Mouse (Mus musculus): Measurements from ENCODE around the gene Gstp2. TPM values are rescaled to one million over a fixed set of nuclear protein-coding genes. Genes with fewer than 3 reads are reported as not detected.

The Gstp2 gene
- polyA plus RNA-seq, 1 experiment from 2014 or later = 151 TPM

DNA sequence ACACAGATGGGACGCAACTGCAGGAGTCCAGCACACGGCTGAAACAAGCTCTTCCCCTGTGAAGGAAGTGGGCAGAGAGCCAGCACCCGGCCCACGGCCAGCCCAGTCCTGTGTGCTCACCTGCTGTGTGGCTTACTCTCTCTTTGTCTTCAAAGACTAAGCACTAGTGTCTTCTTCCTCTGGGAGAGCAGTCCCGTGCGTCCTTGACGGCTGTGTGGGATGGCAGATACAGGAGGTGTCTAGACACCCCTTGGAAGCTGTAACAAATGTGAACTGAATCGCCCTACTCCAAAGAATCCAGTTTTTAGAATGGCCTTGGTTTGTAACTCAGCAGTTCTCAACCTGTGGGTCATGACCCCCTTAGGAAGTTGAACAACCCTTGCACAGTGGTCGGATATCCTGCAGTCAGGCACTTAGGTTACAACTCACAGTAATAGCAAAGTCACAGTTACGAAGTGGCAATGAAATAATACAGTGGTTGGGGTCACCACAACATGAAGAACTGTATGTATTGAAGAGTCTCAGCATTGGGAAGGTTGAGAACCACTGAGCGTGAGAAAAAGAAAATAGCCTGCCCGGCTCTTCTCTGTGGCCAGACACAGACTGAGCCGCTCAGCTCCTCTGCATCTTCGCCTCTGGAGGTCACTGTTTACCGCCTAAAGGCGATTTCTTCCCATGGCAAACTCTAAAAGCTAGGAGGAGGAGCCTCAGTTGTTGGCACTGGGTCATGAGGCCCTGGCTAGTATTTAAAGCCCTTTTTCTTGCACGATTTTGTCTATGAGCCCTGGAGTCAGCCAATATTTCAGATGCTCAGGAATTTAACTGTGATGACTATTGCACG lies 26.9 kb downstream of the Gstp2 start:
- Histone ChIP-seq H3K4me2 (replicated peaks; ENCODE audit: low read depth) (no peak overlapping the region), H3K4me1 (replicated peaks; ENCODE audit: control insufficient read depth, insufficient read depth, low read length) (no peaks in the 10 kb centered on the region), H3K9ac (ENCODE audit: low read depth, low read length) (no peak overlapping the region), H3K9me3 (ENCODE audit: control insufficient read depth) (no peaks in the 10 kb centered on the region), H3K27ac (ENCODE audit: low read depth, low read length) (no peak overlapping the region), H3K36me3 (ENCODE audit: control insufficient read depth, insufficient read depth) (no peaks in the 10 kb centered on the region), H3K27me3 (replicated peaks; ENCODE audit: control insufficient read depth, insufficient read depth, low read length) (no peaks in the 10 kb centered on the region), H3K4me3 (ENCODE audit: low read depth, low read length) (no peak overlapping the region)
- ATAC-seq = peak; percentile 82
- WGBS = 27% methylated on average over 18 of the region's 18 CpGs
- peak; percentile 90 for TF ChIP-seq CTCF (IDR thresholded peaks at IDR 0.05; ENCODE audit: low read depth)

DNA sequence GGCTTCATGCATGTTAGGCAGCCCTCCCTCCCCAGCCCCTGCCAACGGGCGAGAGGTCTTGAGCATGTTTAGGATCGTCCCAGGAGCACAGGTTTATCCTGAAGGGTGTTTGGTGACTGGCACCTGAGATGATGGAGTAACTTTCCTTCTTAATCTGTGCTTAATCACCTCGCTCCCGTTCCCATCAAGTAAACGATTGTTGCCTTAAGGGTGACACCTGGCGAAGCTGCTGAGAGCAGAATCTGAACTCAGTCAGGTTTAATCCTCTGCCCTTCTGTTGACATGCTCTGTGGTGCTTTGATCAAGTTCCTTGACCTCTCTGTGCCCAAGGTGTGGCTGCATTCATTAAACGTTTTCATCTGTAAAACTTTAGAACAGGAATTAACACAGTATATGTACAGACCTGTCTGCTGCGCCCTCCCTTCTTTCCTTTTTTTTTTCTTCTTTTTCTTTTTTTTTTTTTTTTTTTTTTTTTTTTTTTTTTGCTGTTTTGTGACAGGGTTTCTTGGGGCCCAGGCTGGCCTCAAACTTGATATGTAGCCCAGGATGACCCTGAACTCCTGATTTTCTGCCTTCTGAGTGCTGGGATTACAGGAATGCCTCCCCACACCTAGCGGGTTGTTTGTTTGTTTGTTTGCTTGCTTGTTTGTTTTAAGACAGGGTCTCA lies 27.8 kb downstream of the Gstp2 start:
- no peaks in the 10 kb centered on the region for H3K27me3 ChIP-seq (replicated peaks; ENCODE audit: control insufficient read depth, insufficient read depth, low read length)
- no peaks in the 10 kb centered on the region for H3K9me3 ChIP-seq (ENCODE audit: control insufficient read depth)
- WGBS = 62% methylated on average over 10 of the region's 10 CpGs
- no peak overlapping the region for H3K4me2 ChIP-seq (replicated peaks; ENCODE audit: low read depth)
- H3K27ac ChIP-seq (ENCODE audit: low read depth, low read length) = no peak overlapping the region
- H3K4me1 ChIP-seq (replicated peaks; ENCODE audit: control insufficient read depth, insufficient read depth, low read length) = no peaks in the 10 kb centered on the region
- ATAC-seq = no peak
- TF ChIP-seq CTCF (IDR thresholded peaks at IDR 0.05; ENCODE audit: low read depth) = no peak
- H3K36me3 ChIP-seq (ENCODE audit: control insufficient read depth, insufficient read depth) = no peaks in the 10 kb centered on the region
- H3K9ac ChIP-seq (ENCODE audit: low read depth, low read length) = no peak overlapping the region
- no peak overlapping the region for H3K4me3 ChIP-seq (ENCODE audit: low read depth, low read length)

DNA sequence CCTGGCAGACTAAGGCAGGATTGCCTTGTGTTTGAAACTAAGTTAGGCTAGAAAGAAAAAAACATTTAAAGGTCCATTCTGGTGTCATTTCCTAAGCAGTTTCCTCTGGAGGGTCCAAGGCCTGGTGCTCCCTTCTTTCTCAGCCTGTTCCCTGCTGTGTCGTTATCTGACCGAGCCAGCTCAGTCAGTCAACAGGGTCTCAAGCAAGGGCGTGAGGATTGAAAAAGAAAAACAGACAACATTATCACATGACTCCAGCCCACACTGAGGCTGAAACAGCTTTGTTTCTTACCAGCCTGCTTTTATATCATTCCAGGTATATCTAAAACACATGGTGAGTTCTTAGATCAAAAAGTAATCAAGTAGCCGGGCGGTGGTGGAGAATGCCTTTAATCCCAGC lies 30.2 kb downstream of the Gstp2 start:
- no peak overlapping the region for H3K4me3 ChIP-seq (ENCODE audit: low read depth, low read length)
- H3K27ac ChIP-seq (ENCODE audit: low read depth, low read length) = no peak overlapping the region
- no peak for TF ChIP-seq CTCF (IDR thresholded peaks at IDR 0.05; ENCODE audit: low read depth)
- no peaks in the 10 kb centered on the region for H3K9me3 ChIP-seq (ENCODE audit: control insufficient read depth)
- no peaks in the 10 kb centered on the region for H3K36me3 ChIP-seq (ENCODE audit: control insufficient read depth, insufficient read depth)
- no peak for ATAC-seq
- H3K9ac ChIP-seq (ENCODE audit: low read depth, low read length) = no peak overlapping the region
- H3K27me3 ChIP-seq (replicated peaks; ENCODE audit: control insufficient read depth, insufficient read depth, low read length) = no peaks in the 10 kb centered on the region
- WGBS = 69% methylated on average over 5 of the region's 5 CpGs
- no peaks in the 10 kb centered on the region for H3K4me1 ChIP-seq (replicated peaks; ENCODE audit: control insufficient read depth, insufficient read depth, low read length)
- H3K4me2 ChIP-seq (replicated peaks; ENCODE audit: low read depth) = no peak overlapping the region

DNA sequence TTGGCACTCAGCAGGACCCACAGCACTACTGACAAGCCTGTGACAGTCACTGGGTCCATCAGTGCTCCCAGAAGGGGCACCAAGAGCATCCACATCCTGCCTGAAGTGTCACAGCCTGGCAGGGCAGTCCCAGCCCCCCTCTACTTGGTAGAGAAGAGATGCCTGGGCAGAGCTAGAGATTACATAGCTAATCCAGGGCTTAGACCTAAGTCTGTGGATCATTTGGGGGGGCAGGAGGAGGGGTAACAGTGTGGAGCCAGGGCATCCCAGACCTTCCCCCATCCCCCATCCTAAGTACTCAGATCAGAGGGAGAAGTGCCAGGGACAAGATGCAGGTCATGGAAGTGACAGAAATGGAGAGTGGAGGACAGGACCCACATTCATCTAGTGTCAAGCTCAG lies 31.0 kb downstream of the Gstp2 start:
- Histone ChIP-seq H3K9ac (ENCODE audit: low read depth, low read length) (no peak overlapping the region), H3K9me3 (ENCODE audit: control insufficient read depth) (no peaks in the 10 kb centered on the region), H3K27ac (ENCODE audit: low read depth, low read length) (no peak overlapping the region), H3K4me3 (ENCODE audit: low read depth, low read length) (no peak overlapping the region), H3K27me3 (replicated peaks; ENCODE audit: control insufficient read depth, insufficient read depth, low read length) (no peaks in the 10 kb centered on the region), H3K4me2 (replicated peaks; ENCODE audit: low read depth) (no peak overlapping the region), H3K4me1 (replicated peaks; ENCODE audit: control insufficient read depth, insufficient read depth, low read length) (no peaks in the 10 kb centered on the region), H3K36me3 (ENCODE audit: control insufficient read depth, insufficient read depth) (peaks cover 7% of the 10 kb centered on the region)
- no peak for ATAC-seq
- TF ChIP-seq CTCF (IDR thresholded peaks at IDR 0.05; ENCODE audit: low read depth) = no peak

GRCm38 (mm10) chr19:4013066-4013465 lies 32.8 kb downstream of the Gstp2 start:
- Histone ChIP-seq H3K4me3 (ENCODE audit: low read depth, low read length) (peak overlapping the region; percentile 85; the same call in 1 of the 2 replicates), H3K27me3 (replicated peaks; ENCODE audit: control insufficient read depth, insufficient read depth, low read length) (no peaks in the 10 kb centered on the region), H3K27ac (ENCODE audit: low read depth, low read length) (no peak overlapping the region), H3K36me3 (ENCODE audit: control insufficient read depth, insufficient read depth) (peaks cover 24% of the 10 kb centered on the region), H3K9me3 (ENCODE audit: control insufficient read depth) (no peaks in the 10 kb centered on the region), H3K4me2 (replicated peaks; ENCODE audit: low read depth) (peak overlapping the region; percentile 72), H3K4me1 (replicated peaks; ENCODE audit: control insufficient read depth, insufficient read depth, low read length) (no peaks in the 10 kb centered on the region), H3K9ac (ENCODE audit: low read depth, low read length) (no peak overlapping the region)
- TF ChIP-seq CTCF (IDR thresholded peaks at IDR 0.05; ENCODE audit: low read depth) = no peak
- WGBS = 18% methylated on average over 9 of the region's 9 CpGs
- ATAC-seq = no peak; the same call in 1 of the 2 replicates

GRCm38 (mm10) chr19:4012432-4013022 lies 33.3 kb downstream of the Gstp2 start, which contains the start of gene Ndufv1:
Gene Ndufv1, minus strand, starts transcription at chr19:4012806.
- Histone ChIP-seq H3K4me2 (replicated peaks; ENCODE audit: low read depth) (peak within 1 kb of the TSS; percentile 72), H3K4me1 (replicated peaks; ENCODE audit: control insufficient read depth, insufficient read depth, low read length) (no peaks in the 10 kb centered on the region), H3K9ac (ENCODE audit: low read depth, low read length) (peak within 1 kb of the TSS; percentile 58), H3K27ac (ENCODE audit: low read depth, low read length) (peak within 1 kb of the TSS; percentile 73), H3K27me3 (replicated peaks; ENCODE audit: control insufficient read depth, insufficient read depth, low read length) (no peaks in the 10 kb centered on the region), H3K4me3 (ENCODE audit: low read depth, low read length) (peak within 1 kb of the TSS; percentile 85), H3K36me3 (ENCODE audit: control insufficient read depth, insufficient read depth) (peaks cover 30% of the 10 kb centered on the region), H3K9me3 (ENCODE audit: control insufficient read depth) (no peaks in the 10 kb centered on the region)
- WGBS = under 1% methylated on average over 45 of the region's 45 CpGs
- peak; percentile 99 for ATAC-seq
- peak; percentile 95 for TF ChIP-seq CTCF (IDR thresholded peaks at IDR 0.05; ENCODE audit: low read depth)
